Mouse (Mus musculus): Measurements from ENCODE around the gene Cnn1.
A peak's percentile ranks its signal among the peaks of the same experiment; 100 is the strongest.
"Not testable (repeated sequence)": the region's sequence is repeated elsewhere in the genome, so short reads cannot be mapped to it uniquely, and the experiment has no call there.

Cnn1 gene

GRCm38 (mm10) chr9:22075778-22076177 is 23.2 kb upstream of the Cnn1 start:
- DNase-seq (ENCODE audit: low read depth, low spot score): not testable (repeated sequence)

- no peak for DNase-seq (ENCODE audit: low read depth, low spot score)
Measured at GRCm38 (mm10) chr9:22076223-22076622, 22.8 kb upstream of the Cnn1 start.

GRCm38 (mm10) chr9:22084667-22085021 is 14.4 kb upstream of the Cnn1 start:
- DNase-seq (ENCODE audit: low read depth, low spot score): no peak

- DNase-seq (ENCODE audit: low read depth, low spot score): peak; percentile 94
Measured at GRCm38 (mm10) chr9:22085022-22085834, 13.8 kb upstream of the Cnn1 start, which contains the start of gene Ecsit. TSS of gene Ecsit (minus strand) at chr9:22085438.

GRCm38 (mm10) chr9:22086012-22086411 is 13.0 kb upstream of the Cnn1 start:
- no peak for DNase-seq (ENCODE audit: low read depth, low spot score)

GRCm38 (mm10) chr9:22087034-22087618 is 11.9 kb upstream of the Cnn1 start:
- no peak for DNase-seq (ENCODE audit: low read depth, low spot score)

GRCm38 (mm10) chr9:22089281-22089680 is 9.7 kb upstream of the Cnn1 start:
- no peak for DNase-seq (ENCODE audit: low read depth, low spot score)

- DNase-seq (ENCODE audit: low read depth, low spot score): no peak
Measured at GRCm38 (mm10) chr9:22089986-22090385, 9.0 kb upstream of the Cnn1 start.

GRCm38 (mm10) chr9:22092746-22093145 is 6.3 kb upstream of the Cnn1 start:
- DNase-seq (ENCODE audit: low read depth, low spot score): no peak

- peak; percentile 85 for DNase-seq (ENCODE audit: low read depth, low spot score)
Measured at GRCm38 (mm10) chr9:22095854-22096307, 3.1 kb upstream of the Cnn1 start.

- DNase-seq (ENCODE audit: low read depth, low spot score): no peak
Measured at GRCm38 (mm10) chr9:22099922-22100321, 906 bp downstream of the Cnn1 start.

- DNase-seq (ENCODE audit: low read depth, low spot score): no peak
Measured at GRCm38 (mm10) chr9:22108194-22108593, 9.2 kb downstream of the Cnn1 start.

- DNase-seq (ENCODE audit: low read depth, low spot score): no peak
Measured at GRCm38 (mm10) chr9:22115635-22116034, 16.6 kb downstream of the Cnn1 start.

- DNase-seq (ENCODE audit: low read depth, low spot score): no peak
Measured at GRCm38 (mm10) chr9:22116086-22116485, 17.1 kb downstream of the Cnn1 start.

- DNase-seq (ENCODE audit: low read depth, low spot score): peak; percentile 96
Measured at GRCm38 (mm10) chr9:22116740-22117426, 17.9 kb downstream of the Cnn1 start, which contains the start of gene Elof1. TSS of gene Elof1 (minus strand) at chr9:22117172.

- DNase-seq (ENCODE audit: low read depth, low spot score): peak; percentile 91
Measured at GRCm38 (mm10) chr9:22117754-22118456, 18.9 kb downstream of the Cnn1 start.

- no peak for DNase-seq (ENCODE audit: low read depth, low spot score)
Measured at GRCm38 (mm10) chr9:22119543-22119942, 20.5 kb downstream of the Cnn1 start.

GRCm38 (mm10) chr9:22121545-22121944 is 22.5 kb downstream of the Cnn1 start:
- no peak for DNase-seq (ENCODE audit: low read depth, low spot score)

- no peak for DNase-seq (ENCODE audit: low read depth, low spot score)
Measured at GRCm38 (mm10) chr9:22122005-22122404, 23.0 kb downstream of the Cnn1 start.

- DNase-seq (ENCODE audit: low read depth, low spot score): peak; percentile 41
Measured at GRCm38 (mm10) chr9:22123069-22123609, 24.1 kb downstream of the Cnn1 start.

GRCm38 (mm10) chr9:22124169-22124568 is 25.2 kb downstream of the Cnn1 start:
- no peak for DNase-seq (ENCODE audit: low read depth, low spot score)

All from CD4-positive helper T cell, adult 2 months (primary cell).